ENCODE assay signal across 15 mouse cellular contexts in the genomic region with DNA sequence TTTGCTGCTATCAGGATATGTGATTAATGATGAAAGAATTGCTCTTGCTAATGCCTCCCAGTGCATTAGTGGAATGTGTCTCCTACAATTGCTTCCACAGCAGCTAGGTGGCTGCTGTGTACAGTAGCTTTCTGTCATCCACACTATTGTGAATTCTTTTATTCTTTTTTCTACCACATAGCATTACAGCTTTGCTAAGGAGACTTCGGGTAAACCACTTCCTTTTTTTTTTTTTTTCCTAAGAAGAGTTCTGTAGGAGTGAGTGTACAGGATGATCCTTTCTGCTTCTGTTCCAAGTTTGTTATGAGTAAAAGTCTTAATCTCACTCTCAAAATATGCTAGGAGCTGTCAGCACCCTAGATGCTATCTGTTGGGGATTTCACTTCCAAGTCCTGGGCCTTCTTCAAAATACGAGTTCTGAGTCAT.
DNase-seq lines count a peak whose midpoint lies in the region; ATAC-seq and TF ChIP-seq lines count a peak whose summit lies in the region.
"Had no signal": no experiment of that assay in that cellular context is flagged by ENCODE, and none has a peak within 500 bp of the region (broad histone marks: within the 10 kb centered on the region; RNA-seq: fewer than 3 reads in every experiment).

No protein-coding gene starts in this region.

- H3K9me3 ChIP-seq in midbrain, embryonic 15.5 days = no peaks in the 10 kb centered on the region
- H3K9me3 ChIP-seq in forebrain, embryonic 16.5 days (ENCODE audit: control insufficient read depth, low read length) = no peaks in the 10 kb centered on the region
- H3K9me3 ChIP-seq: forebrain, embryonic 10.5 days; midbrain, embryonic 10.5 days had no signal

- ATAC-seq in granulocyte monocyte progenitor cell, adult 5-6 weeks (replicated peaks; ENCODE audit: poor library complexity, severe bottlenecking) = peak; percentile 76
- no peak for ATAC-seq in midbrain, embryonic 15.5 days (replicated peaks)
- ATAC-seq in forebrain, embryonic 16.5 days = no peak
- ATAC-seq: CD4-positive, CD25-positive, alpha-beta regulatory T cell, adult 4 months; hindbrain, embryonic 16.5 days had no signal

- no peak overlapping the region for H3K9ac ChIP-seq in heart, adult 2 months (ENCODE audit: low read depth, low read length)
- H3K9ac ChIP-seq in midbrain, embryonic 15.5 days = no peak overlapping the region
- no peak overlapping the region for H3K9ac ChIP-seq in forebrain, embryonic 16.5 days (replicated peaks; ENCODE audit: low read depth, low read length)

- TF ChIP-seq POLR2A in heart, adult 2 months (IDR thresholded peaks at IDR 0.05; ENCODE audit: insufficient read depth, low read depth, low read length) = no peak

- no peak for TF ChIP-seq EP300 in heart, adult 2 months (IDR thresholded peaks at IDR 0.05; ENCODE audit: insufficient read depth, low read depth, low read length)

- intact Hi-C loops in heart, adult 2 months (cut with DNase I) = loop anchor here (10.0 kb wide), 1 partner anchor 118 kb away; no protein-coding TSS in a partner anchor
- intact Hi-C loops in heart, postnatal 25 days (cut with DNase I) = no loop called here

- H3K4me1 ChIP-seq in heart, adult 2 months (ENCODE audit: control insufficient read depth, insufficient read depth, low read length) = no peaks in the 10 kb centered on the region
- no peaks in the 10 kb centered on the region for H3K4me1 ChIP-seq in midbrain, embryonic 15.5 days
- no peaks in the 10 kb centered on the region for H3K4me1 ChIP-seq in forebrain, embryonic 16.5 days (replicated peaks; ENCODE audit: control insufficient read depth, insufficient read depth, low read length)
- H3K4me1 ChIP-seq: forebrain, embryonic 10.5 days; midbrain, embryonic 10.5 days had no signal

- no peaks in the 10 kb centered on the region for H3K27me3 ChIP-seq in heart, adult 2 months (ENCODE audit: control insufficient read depth, insufficient read depth, low read length)
- no peaks in the 10 kb centered on the region for H3K27me3 ChIP-seq in midbrain, embryonic 15.5 days (replicated peaks)
- no peaks in the 10 kb centered on the region for H3K27me3 ChIP-seq in forebrain, embryonic 16.5 days (replicated peaks; ENCODE audit: control insufficient read depth, insufficient read depth, low read length)

- no peak overlapping the region for H3K4me3 ChIP-seq in heart, adult 2 months
- no peak overlapping the region for H3K4me3 ChIP-seq in midbrain, embryonic 15.5 days
- no peak overlapping the region for H3K4me3 ChIP-seq in forebrain, embryonic 16.5 days (replicated peaks; ENCODE audit: low read length)
- H3K4me3 ChIP-seq: forebrain, embryonic 10.5 days; midbrain, embryonic 10.5 days had no signal

- 21% methylated on average over 2 of the region's 2 CpGs for WGBS in heart, adult 2 months
- 75% methylated on average over 2 of the region's 2 CpGs for WGBS in midbrain, embryonic 15.5 days
- 62% methylated on average over 2 of the region's 2 CpGs for WGBS in forebrain, embryonic 16.5 days

- H3K4me2 ChIP-seq in midbrain, embryonic 15.5 days = no peak overlapping the region
- H3K4me2 ChIP-seq in forebrain, embryonic 16.5 days (ENCODE audit: low read length) = no peak overlapping the region

- no peak for DNase-seq in heart, adult 2 months
- DNase-seq in heart, postnatal 25 days (ENCODE audit: low spot score) = no peak
- DNase-seq in urinary bladder, postnatal 14 days (ENCODE audit: low spot score) = peak; percentile 17
- no peak for DNase-seq in urinary bladder, postnatal 10 days (ENCODE audit: low spot score)
- DNase-seq in spleen, adult 12 weeks (ENCODE audit: low spot score) = no peak
- DNase-seq: cerebellum, adult 2 months; gastrocnemius, postnatal 25 days; kidney, adult 2 months had no signal

- H3K79me2 ChIP-seq in heart, adult 2 months (replicated peaks; ENCODE audit: control insufficient read depth, insufficient read depth, low read length) = no peaks in the 10 kb centered on the region

- peak; percentile 49 for TF ChIP-seq CTCF in heart, adult 2 months (IDR thresholded peaks at IDR 0.05)

- no peaks in the 10 kb centered on the region for H3K36me3 ChIP-seq in heart, adult 2 months (ENCODE audit: control insufficient read depth, insufficient read depth, low read length)
- H3K36me3 ChIP-seq in midbrain, embryonic 15.5 days (replicated peaks) = no peaks in the 10 kb centered on the region
- H3K36me3 ChIP-seq in forebrain, embryonic 16.5 days (ENCODE audit: control insufficient read depth, insufficient read depth) = no peaks in the 10 kb centered on the region
- H3K36me3 ChIP-seq: forebrain, embryonic 10.5 days; midbrain, embryonic 10.5 days had no signal

- no peak overlapping the region for H3K27ac ChIP-seq in heart, adult 2 months
- H3K27ac ChIP-seq in midbrain, embryonic 15.5 days = no peak overlapping the region
- H3K27ac ChIP-seq in forebrain, embryonic 16.5 days (ENCODE audit: low read length) = no peak overlapping the region
- H3K27ac ChIP-seq: forebrain, embryonic 10.5 days; midbrain, embryonic 10.5 days had no signal
